In the genomic region with DNA sequence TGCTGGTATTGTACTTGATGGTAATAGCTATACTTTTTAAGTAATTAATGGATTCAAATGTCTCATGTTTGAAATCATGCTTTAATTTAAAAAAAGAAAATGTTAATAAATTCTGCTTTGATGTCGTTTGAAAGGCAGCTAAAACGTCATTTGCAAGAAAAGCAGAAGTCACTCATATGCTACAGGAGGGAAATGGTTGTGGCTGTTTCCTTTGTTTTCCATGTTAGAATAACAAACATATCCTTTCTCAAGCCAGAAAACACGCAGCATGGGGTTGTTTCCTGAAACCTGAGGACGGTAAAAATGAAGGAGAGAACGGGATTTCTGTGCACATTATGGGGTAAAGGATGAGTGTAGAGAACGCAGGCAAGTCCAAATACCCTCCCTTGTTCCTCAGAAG, we compare ENCODE assay signal across 21 mouse cellular contexts.
"Had no signal": no experiment of that assay in that cellular context is flagged by ENCODE, and none has a peak within 500 bp of the region (broad histone marks: within the 10 kb centered on the region; RNA-seq: fewer than 3 reads in every experiment).

No protein-coding gene starts in this region.

- ATAC-seq: liver, embryonic 12.5 days had no signal

- H3K36me3 ChIP-seq: kidney, embryonic 15.5 days; limb, embryonic 12.5 days; limb, embryonic 15.5 days; liver, embryonic 12.5 days; liver, embryonic 15.5 days; neural tube, embryonic 12.5 days; neural tube, embryonic 15.5 days; stomach, embryonic 15.5 days had no signal

- DNase-seq: kidney, adult 11 months; kidney, adult 8-10 months; kidney, postnatal 10 days; kidney, postnatal 36 days; left cerebral cortex, postnatal 4 days; lung, adult 2 months; midbrain, embryonic 14.5 days; right cerebral cortex, adult 18-20 months; right cerebral cortex, postnatal 14 days; spleen, adult 18-20 months; thymus, postnatal 25 days had no signal

- H3K4me2 ChIP-seq: kidney, embryonic 15.5 days; limb, embryonic 12.5 days; limb, embryonic 15.5 days; liver, embryonic 12.5 days; liver, embryonic 15.5 days; midbrain, embryonic 11.5 days; neural tube, embryonic 12.5 days; neural tube, embryonic 15.5 days; stomach, embryonic 15.5 days had no signal

- H3K4me1 ChIP-seq: limb, embryonic 12.5 days; liver, embryonic 12.5 days; liver, embryonic 15.5 days; neural tube, embryonic 12.5 days; neural tube, embryonic 15.5 days; stomach, embryonic 15.5 days had no signal

- H3K27me3 ChIP-seq: kidney, embryonic 15.5 days; limb, embryonic 12.5 days; limb, embryonic 15.5 days; liver, embryonic 12.5 days; liver, embryonic 15.5 days; neural tube, embryonic 12.5 days; neural tube, embryonic 15.5 days; stomach, embryonic 15.5 days had no signal

- H3K27ac ChIP-seq: kidney, embryonic 15.5 days; limb, embryonic 12.5 days; liver, embryonic 12.5 days; liver, embryonic 15.5 days; macrophage; neural tube, embryonic 12.5 days; neural tube, embryonic 15.5 days; stomach, embryonic 15.5 days had no signal

- H3K9ac ChIP-seq: kidney, embryonic 15.5 days; limb, embryonic 12.5 days; limb, embryonic 15.5 days; liver, embryonic 12.5 days; liver, embryonic 15.5 days; neural tube, embryonic 12.5 days; neural tube, embryonic 15.5 days; stomach, embryonic 15.5 days had no signal

- H3K4me3 ChIP-seq: kidney, embryonic 15.5 days; limb, embryonic 12.5 days; limb, embryonic 15.5 days; liver, embryonic 12.5 days; liver, embryonic 15.5 days; neural tube, embryonic 12.5 days; neural tube, embryonic 15.5 days; stomach, embryonic 15.5 days had no signal

- H3K9me3 ChIP-seq: kidney, embryonic 15.5 days; limb, embryonic 12.5 days; limb, embryonic 15.5 days; liver, embryonic 12.5 days; liver, embryonic 15.5 days; neural tube, embryonic 12.5 days; neural tube, embryonic 15.5 days; stomach, embryonic 15.5 days had no signal
